In genomic region chr11:61487936-61488335, GRCm38 (mm10) we compare ENCODE assay signal across 2 mouse cellular contexts.
A peak's percentile ranks its signal among the peaks of the same experiment; 100 is the strongest.
TF ChIP-seq lines count a peak whose summit lies in the region.

No protein-coding gene starts in this region.

TF ChIP-seq in MEL, 35 proteins besides CTCF, POLR2A, EP300 and RAD21 (continued from another document):
- TF ChIP-seq POLR2AphosphoS2 (IDR thresholded peaks at IDR 0.05; ENCODE audit: low read length) (0 out of 2 replicates have a peak, but pooled peaks have one; percentile 34), USF1 (IDR thresholded peaks at IDR 0.05; ENCODE audit: low read depth, low read length) (no peak), UBTF (IDR thresholded peaks at IDR 0.05; ENCODE audit: borderline replicate concordance, insufficient read depth, low read depth, low read length) (no peak)

TF ChIP-seq in myocyte, 11 proteins besides CTCF, POLR2A, EP300 and RAD21 (continued from another document):
- TF ChIP-seq TCF12 (IDR thresholded peaks at IDR 0.05; ENCODE audit: insufficient read depth, poor library complexity, severe bottlenecking) (no peak), MAX (IDR thresholded peaks at IDR 0.05; ENCODE audit: low read depth) (no peak), REST (IDR thresholded peaks at IDR 0.05; ENCODE audit: insufficient read depth, insufficient read length) (no peak), USF1 (IDR thresholded peaks at IDR 0.05; ENCODE audit: low read depth) (no peak)
